Mouse (Mus musculus): ENCODE measurements at regions not wholly inside any gene's neighbourhood (a gene's known extent, or its start where the extent isn't known, plus 50 kb on each side); places are given as distances from the start of the nearest gene placed in this dataset.

- no peak for DNase-seq
Observed at GRCm38 (mm10) chr3:63036691-63037090, 204.6 kb upstream of the Mme start.

- DNase-seq: no peak
Observed at GRCm38 (mm10) chr3:63070786-63071185, 170.6 kb upstream of the Mme start.

GRCm38 (mm10) chr3:63073051-63073450 lies 168.3 kb upstream of the Mme start:
- DNase-seq: no peak

GRCm38 (mm10) chr3:63078181-63078580 lies 163.2 kb upstream of the Mme start:
- DNase-seq: no peak

GRCm38 (mm10) chr3:63082161-63082560 lies 159.2 kb upstream of the Mme start:
- no peak for DNase-seq

- DNase-seq: no peak
Observed at GRCm38 (mm10) chr3:63085426-63085825, 155.9 kb upstream of the Mme start.

GRCm38 (mm10) chr3:63092901-63093300 lies 148.4 kb upstream of the Mme start:
- DNase-seq: no peak

- no peak for DNase-seq
Observed at GRCm38 (mm10) chr3:63115216-63115615, 126.1 kb upstream of the Mme start.

- DNase-seq: no peak
Observed at GRCm38 (mm10) chr3:63131883-63132282, 109.5 kb upstream of the Mme start.

GRCm38 (mm10) chr3:63137391-63138147 lies 103.8 kb upstream of the Mme start:
- peak; percentile 12 for DNase-seq

GRCm38 (mm10) chr3:63146237-63146636 lies 95.1 kb upstream of the Mme start:
- DNase-seq: no peak

GRCm38 (mm10) chr3:63182411-63183166 lies 58.7 kb upstream of the Mme start:
- DNase-seq: no peak

GRCm38 (mm10) chr3:63187836-63188440 lies 53.4 kb upstream of the Mme start:
- no peak for DNase-seq
